Mouse (Mus musculus): ENCODE results near the gene Snrpa. TPM values are rescaled to one million over a fixed set of nuclear protein-coding genes. Genes with fewer than 3 reads are reported as not detected.

Snrpa gene
- polyA plus RNA-seq, 1 experiment from 2014 or later = 150 TPM

DNA sequence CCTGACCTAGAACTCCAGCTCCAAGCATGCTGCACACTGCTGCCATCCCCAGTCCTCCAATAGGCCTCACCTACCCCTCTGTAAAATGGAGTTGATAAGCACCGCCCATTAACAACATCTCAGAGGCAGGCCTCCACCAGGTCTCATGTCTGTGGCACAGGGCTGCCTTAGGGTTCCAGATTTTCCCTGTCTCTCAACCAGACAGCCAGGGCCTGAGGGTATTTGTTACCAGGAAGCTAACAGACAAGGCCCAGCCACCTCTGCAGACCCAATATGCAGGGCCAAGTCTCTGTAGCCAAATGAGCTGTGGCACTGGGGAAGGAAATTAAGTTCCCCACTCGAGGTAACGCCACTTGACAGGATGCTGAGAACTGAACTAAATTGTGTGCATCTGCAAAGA is 35.1 kb downstream of the Snrpa start:
- no peak for ATAC-seq (ENCODE audit: insufficient number of reproducible peaks, insufficient read depth, low FRiP score, low read depth)
- Histone ChIP-seq H3K36me3 (ENCODE audit: control insufficient read depth, insufficient read depth, low read length) (peaks cover 73% of the 10 kb centered on the region), H3K4me2 (ENCODE audit: low read length) (no peak overlapping the region), H3K9ac (ENCODE audit: low read length) (no peak overlapping the region; the same call in 1 of the 2 replicates), H3K4me1 (ENCODE audit: control insufficient read depth in 2 of 2, insufficient read depth in 2 of 2, low read length in 2 of 2) (peaks cover 25 to 53% of the 10 kb centered on the region in 2 experiments), H3K4me3 (ENCODE audit: control insufficient read depth in 1 of 2, insufficient read depth in 1 of 2, low read depth in 1 of 2, low read length in 2 of 2) (no peak overlapping the region), H3K27ac (replicated peaks in 1 of 2; ENCODE audit: control insufficient read depth in 1 of 2, insufficient read depth in 1 of 2, low read depth in 2 of 2, low read length in 2 of 2) (no peak overlapping the region), H3K27me3 (ENCODE audit: control insufficient read depth, insufficient read depth, low read length) (no peaks in the 10 kb centered on the region), H3K9me3 (ENCODE audit: control insufficient read depth, low read length) (no peaks in the 10 kb centered on the region)
- WGBS = 74% methylated on average over 3 of the region's 3 CpGs

DNA sequence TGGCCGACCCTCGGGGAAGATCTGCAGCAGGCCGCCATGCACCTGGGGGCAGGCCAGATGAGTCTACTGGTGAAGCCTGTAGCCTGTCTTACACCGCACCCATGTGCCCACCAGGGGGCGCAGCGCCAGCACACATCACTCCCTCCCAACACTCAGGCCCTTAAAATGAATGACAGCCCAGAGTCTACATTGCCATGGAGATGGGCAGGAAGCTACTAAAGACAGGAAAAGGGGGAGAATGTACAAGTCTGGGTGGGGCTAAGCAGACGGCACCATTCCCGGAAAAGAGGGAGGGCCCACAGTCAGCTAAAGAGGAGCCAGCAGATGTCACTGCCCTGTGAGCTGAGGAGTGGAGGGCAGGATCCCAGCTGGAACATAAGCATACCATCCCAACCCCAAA is 36.2 kb downstream of the Snrpa start:
- peak; percentile 81 for ATAC-seq (ENCODE audit: insufficient number of reproducible peaks, insufficient read depth, low FRiP score, low read depth)
- H3K27ac ChIP-seq (replicated peaks in 1 of 2; ENCODE audit: control insufficient read depth in 1 of 2, insufficient read depth in 1 of 2, low read depth in 2 of 2, low read length in 2 of 2) = no peak overlapping the region
- H3K4me3 ChIP-seq (ENCODE audit: control insufficient read depth in 1 of 2, insufficient read depth in 1 of 2, low read depth in 1 of 2, low read length in 2 of 2) = no peak overlapping the region
- no peak overlapping the region for H3K9ac ChIP-seq (ENCODE audit: low read length)
- peaks cover 68% of the 10 kb centered on the region for H3K36me3 ChIP-seq (ENCODE audit: control insufficient read depth, insufficient read depth, low read length)
- WGBS = 20% methylated on average over 8 of the region's 8 CpGs
- no peaks in the 10 kb centered on the region for H3K9me3 ChIP-seq (ENCODE audit: control insufficient read depth, low read length)
- H3K4me2 ChIP-seq (ENCODE audit: low read length) = no peak overlapping the region
- H3K27me3 ChIP-seq (ENCODE audit: control insufficient read depth, insufficient read depth, low read length) = no peaks in the 10 kb centered on the region
- peaks cover 18 to 44% of the 10 kb centered on the region in 2 experiments for H3K4me1 ChIP-seq (ENCODE audit: control insufficient read depth in 2 of 2, insufficient read depth in 2 of 2, low read length in 2 of 2)

DNA sequence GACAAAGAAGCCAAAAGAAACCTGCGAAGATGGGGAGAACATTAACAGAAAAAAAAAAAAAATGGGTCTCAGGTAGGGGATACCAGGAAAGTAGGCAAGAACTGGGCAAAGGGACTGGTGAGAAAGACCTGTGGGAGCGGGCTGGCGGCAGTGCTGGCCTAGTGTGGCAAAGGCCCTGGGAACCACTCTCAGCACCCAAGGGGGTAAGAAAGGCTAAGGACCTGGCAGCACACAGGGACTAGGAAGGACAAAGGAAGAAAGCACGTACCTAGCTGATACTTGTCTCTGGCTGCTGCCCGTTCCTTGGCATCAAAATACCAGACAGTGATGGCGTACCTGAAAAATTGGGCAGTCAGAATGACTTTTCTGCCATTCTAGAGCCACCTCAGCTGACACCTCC is 36.8 kb downstream of the Snrpa start:
- WGBS = over 99% methylated on average over 6 of the region's 6 CpGs

DNA sequence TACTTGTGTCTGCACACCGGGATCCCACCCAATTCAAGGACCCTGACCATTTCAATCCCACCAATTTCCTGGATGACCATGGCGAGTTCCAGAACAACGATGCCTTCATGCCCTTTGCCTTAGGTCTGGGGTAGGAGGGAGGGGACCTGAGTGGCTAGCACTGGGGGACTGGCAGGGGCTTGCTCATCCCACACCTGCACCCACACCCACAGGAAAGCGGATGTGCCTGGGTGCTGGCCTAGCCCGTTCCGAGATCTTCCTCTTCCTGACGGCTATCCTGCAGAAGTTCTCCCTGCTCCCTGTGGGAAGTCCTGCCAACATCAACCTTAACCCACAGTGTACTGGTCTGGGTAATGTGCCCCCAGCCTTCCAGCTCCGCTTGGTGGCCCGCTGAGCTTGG is 37.9 kb downstream of the Snrpa start:
- peaks cover 53% of the 10 kb centered on the region for H3K36me3 ChIP-seq (ENCODE audit: control insufficient read depth, insufficient read depth, low read length)
- H3K4me1 ChIP-seq (ENCODE audit: control insufficient read depth in 2 of 2, insufficient read depth in 2 of 2, low read length in 2 of 2) = peaks cover 17 to 31% of the 10 kb centered on the region in 2 experiments
- H3K4me3 ChIP-seq (ENCODE audit: control insufficient read depth in 1 of 2, insufficient read depth in 1 of 2, low read depth in 1 of 2, low read length in 2 of 2) = no peak overlapping the region
- no peak overlapping the region for H3K9ac ChIP-seq (ENCODE audit: low read length)
- 94% methylated on average over 9 of the region's 9 CpGs for WGBS
- ATAC-seq (ENCODE audit: insufficient number of reproducible peaks, insufficient read depth, low FRiP score, low read depth) = no peak
- no peaks in the 10 kb centered on the region for H3K27me3 ChIP-seq (ENCODE audit: control insufficient read depth, insufficient read depth, low read length)
- H3K9me3 ChIP-seq (ENCODE audit: control insufficient read depth, low read length) = no peaks in the 10 kb centered on the region
- H3K27ac ChIP-seq (replicated peaks in 1 of 2; ENCODE audit: control insufficient read depth in 1 of 2, insufficient read depth in 1 of 2, low read depth in 2 of 2, low read length in 2 of 2) = no peak overlapping the region
- no peak overlapping the region for H3K4me2 ChIP-seq (ENCODE audit: low read length)

More for the DNA sequence above, 36.8 kb downstream of the Snrpa start:
- Histone ChIP-seq H3K9me3 (ENCODE audit: control insufficient read depth, low read length) (no peaks in the 10 kb centered on the region), H3K27ac (replicated peaks in 1 of 2; ENCODE audit: control insufficient read depth in 1 of 2, insufficient read depth in 1 of 2, low read depth in 2 of 2, low read length in 2 of 2) (no peak overlapping the region), H3K36me3 (ENCODE audit: control insufficient read depth, insufficient read depth, low read length) (peaks cover 62% of the 10 kb centered on the region), H3K4me3 (ENCODE audit: control insufficient read depth in 1 of 2, insufficient read depth in 1 of 2, low read depth in 1 of 2, low read length in 2 of 2) (no peak overlapping the region), H3K4me1 (ENCODE audit: control insufficient read depth in 2 of 2, insufficient read depth in 2 of 2, low read length in 2 of 2) (peaks cover 16 to 38% of the 10 kb centered on the region in 2 experiments), H3K4me2 (ENCODE audit: low read length) (no peak overlapping the region), H3K27me3 (ENCODE audit: control insufficient read depth, insufficient read depth, low read length) (no peaks in the 10 kb centered on the region), H3K9ac (ENCODE audit: low read length) (no peak overlapping the region)
- no peak for ATAC-seq (ENCODE audit: insufficient number of reproducible peaks, insufficient read depth, low FRiP score, low read depth)

DNA sequence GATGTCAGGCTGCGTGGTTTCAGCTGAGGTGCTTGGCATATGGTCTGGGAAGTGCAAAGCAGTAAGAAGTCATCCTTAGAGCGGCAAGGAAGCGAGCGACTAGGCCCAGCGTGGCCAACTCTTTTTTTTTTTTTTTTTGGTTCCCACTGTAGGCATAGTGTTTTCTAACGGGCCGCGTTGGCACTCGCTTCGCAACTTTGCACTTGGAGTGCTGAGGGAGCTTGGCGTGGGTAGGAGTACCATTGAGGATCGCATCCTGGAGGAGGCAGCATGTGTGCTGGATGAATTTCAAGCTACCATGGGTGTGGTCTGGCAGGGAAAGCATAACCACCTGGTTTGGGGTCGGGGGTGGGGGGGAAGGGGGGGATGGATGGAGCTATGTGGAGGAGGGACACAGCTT is 40.1 kb downstream of the Snrpa start:
- Histone ChIP-seq H3K4me3 (ENCODE audit: control insufficient read depth in 1 of 2, insufficient read depth in 1 of 2, low read depth in 1 of 2, low read length in 2 of 2) (no peak overlapping the region), H3K9me3 (ENCODE audit: control insufficient read depth, low read length) (no peaks in the 10 kb centered on the region), H3K4me2 (ENCODE audit: low read length) (no peak overlapping the region), H3K36me3 (ENCODE audit: control insufficient read depth, insufficient read depth, low read length) (peaks cover 33% of the 10 kb centered on the region), H3K27ac (replicated peaks in 1 of 2; ENCODE audit: control insufficient read depth in 1 of 2, insufficient read depth in 1 of 2, low read depth in 2 of 2, low read length in 2 of 2) (no peak overlapping the region), H3K4me1 (ENCODE audit: control insufficient read depth in 2 of 2, insufficient read depth in 2 of 2, low read length in 2 of 2) (peaks cover 9 to 16% of the 10 kb centered on the region in 2 experiments), H3K27me3 (ENCODE audit: control insufficient read depth, insufficient read depth, low read length) (no peaks in the 10 kb centered on the region), H3K9ac (ENCODE audit: low read length) (no peak overlapping the region)
- ATAC-seq (ENCODE audit: insufficient number of reproducible peaks, insufficient read depth, low FRiP score, low read depth) = no peak
- WGBS = 78% methylated on average over 13 of the region's 13 CpGs

DNA sequence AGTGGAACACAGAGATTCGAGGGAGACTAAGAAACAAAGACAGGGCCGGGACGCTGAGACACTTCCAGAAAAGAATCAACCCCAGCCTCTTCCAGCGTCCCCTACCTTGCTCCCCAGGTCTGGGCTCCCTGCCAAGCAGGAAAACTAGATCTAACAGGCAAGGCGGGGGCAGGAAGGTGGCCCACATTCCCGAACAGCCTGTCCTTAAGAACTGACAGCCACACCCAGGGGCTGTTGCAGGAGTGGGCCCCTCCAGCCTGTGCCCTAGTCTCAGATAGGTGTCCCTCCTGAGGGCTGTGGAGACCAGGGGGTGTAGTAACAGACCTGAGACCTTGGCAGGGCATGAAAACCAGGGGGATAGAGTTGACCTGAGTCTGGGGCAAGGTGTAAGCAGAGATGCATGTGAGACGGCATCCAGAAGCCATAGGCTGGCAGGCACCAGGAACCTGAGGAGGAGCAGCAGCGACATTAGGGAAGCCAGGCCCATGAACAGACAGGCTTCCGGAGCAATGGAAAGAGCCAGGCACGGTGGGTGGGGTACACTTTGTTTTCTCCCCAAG is 42.8 kb downstream of the Snrpa start, which contains the start of gene Cyp2t4:
Cyp2t4 (plus strand) TSS at position 510 of the 560 bp plus-strand sequence.
- no peak within 1 kb of the TSS for H3K4me3 ChIP-seq (ENCODE audit: control insufficient read depth in 1 of 2, insufficient read depth in 1 of 2, low read depth in 1 of 2, low read length in 2 of 2)
- peaks cover 3 to 5% of the 10 kb centered on the region in 2 experiments; a peak in 2 of 4 replicates for H3K4me1 ChIP-seq (ENCODE audit: control insufficient read depth in 2 of 2, insufficient read depth in 2 of 2, low read length in 2 of 2)
- H3K27me3 ChIP-seq (ENCODE audit: control insufficient read depth, insufficient read depth, low read length) = no peaks in the 10 kb centered on the region
- H3K9ac ChIP-seq (ENCODE audit: low read length) = no peak within 1 kb of the TSS
- H3K4me2 ChIP-seq (ENCODE audit: low read length) = no peak within 1 kb of the TSS
- peaks cover 17% of the 10 kb centered on the region for H3K36me3 ChIP-seq (ENCODE audit: control insufficient read depth, insufficient read depth, low read length)
- no peak for ATAC-seq (ENCODE audit: insufficient number of reproducible peaks, insufficient read depth, low FRiP score, low read depth)
- WGBS = 49% methylated on average over 10 of the region's 10 CpGs
- no peaks in the 10 kb centered on the region for H3K9me3 ChIP-seq (ENCODE audit: control insufficient read depth, low read length)
- no peak within 1 kb of the TSS for H3K27ac ChIP-seq (replicated peaks in 1 of 2; ENCODE audit: control insufficient read depth in 1 of 2, insufficient read depth in 1 of 2, low read depth in 2 of 2, low read length in 2 of 2)

MicroRNA genes within 50 kb of the gene (microRNA counts, 519-probe panel; counts per million panel counts)
- 322 counts per million, percentile 70 among the panel's probes with 10 or more counts for microRNA mmu-miR-1191

Small RNA genes within 50 kb of the gene (microRNA-seq; reads per million reads assigned to microRNA genes)
- gene Mir1191 (1.7 reads per million), gene Mir3101 (1.7 reads per million)

Other genes with a start within 250 kb of the Snrpa start
- not detected in 2 replicates for gene Cyp2a12, start 167.2 kb downstream of the Snrpa start, polyA plus RNA-seq (2014; fragmentation: Nextera tagmentation; extraction: Ambion mirVana)
- 3.3 TPM in 1 of 2 replicates, not detected in the other for gene Cyp2f2, start 76.4 kb downstream of the Snrpa start, polyA plus RNA-seq (2014; fragmentation: Nextera tagmentation; extraction: Ambion mirVana)
- gene Cyp2t4, start 42.6 kb downstream of the Snrpa start, polyA plus RNA-seq (2014; fragmentation: Nextera tagmentation; extraction: Ambion mirVana) = 0.22 TPM in 1 of 2 replicates, not detected in the other
- 26.7 and 31.2 TPM in 2 replicates for gene Egln2, start 29.5 kb downstream of the Snrpa start, polyA plus RNA-seq (2014; fragmentation: Nextera tagmentation; extraction: Ambion mirVana)
- gene Rab4b, start 17.4 kb downstream of the Snrpa start, polyA plus RNA-seq (2014; fragmentation: Nextera tagmentation; extraction: Ambion mirVana) = 42.4 and 43.4 TPM in 2 replicates
- not detected in 2 replicates for gene Gm21983, start 15.2 kb downstream of the Snrpa start, polyA plus RNA-seq (2014; fragmentation: Nextera tagmentation; extraction: Ambion mirVana)
- 0.53 and 1.3 TPM in 2 replicates for gene Mia, start 15.1 kb downstream of the Snrpa start, polyA plus RNA-seq (2014; fragmentation: Nextera tagmentation; extraction: Ambion mirVana)
- gene BC024978, start 490 bp downstream of the Snrpa start, polyA plus RNA-seq (2014; fragmentation: Nextera tagmentation; extraction: Ambion mirVana) = 3.3 and 3.7 TPM in 2 replicates
- 3.4 and 3.8 TPM in 2 replicates for gene Itpkc, start 32.4 kb upstream of the Snrpa start, polyA plus RNA-seq (2014; fragmentation: Nextera tagmentation; extraction: Ambion mirVana)
- gene Coq8b, start 36.8 kb upstream of the Snrpa start, polyA plus RNA-seq (2014; fragmentation: Nextera tagmentation; extraction: Ambion mirVana) = 9.9 and 11.9 TPM in 2 replicates
- 3.3 and 5.4 TPM in 2 replicates for gene Numbl, start 62.2 kb upstream of the Snrpa start, polyA plus RNA-seq (2014; fragmentation: Nextera tagmentation; extraction: Ambion mirVana)
- 47.7 and 55.1 TPM in 2 replicates for gene Ltbp4, start 141.4 kb upstream of the Snrpa start, polyA plus RNA-seq (2014; fragmentation: Nextera tagmentation; extraction: Ambion mirVana)
- gene Shkbp1, start 159.7 kb upstream of the Snrpa start, polyA plus RNA-seq (2014; fragmentation: Nextera tagmentation; extraction: Ambion mirVana) = 18.3 and 22.0 TPM in 2 replicates
- gene Gm20479, start 161.1 kb upstream of the Snrpa start, polyA plus RNA-seq (2014; fragmentation: Nextera tagmentation; extraction: Ambion mirVana) = not detected in 2 replicates